Mouse (Mus musculus) c-Kit-negative CD71-positive TER-119-positive erythroid progenitor cells, embryonic 14.5 days (primary cell): ENCODE measurements around the gene Ntn5.
A peak's percentile ranks its signal among the peaks of the same experiment; 100 is the strongest.

Experiments
- DNase-seq: peaks from one replicate; pipeline ENCODE4 v3.0.0-alpha.2; 2013; ENCODE audit warnings: low read depth, low spot score

Ntn5 gene

GRCm38 (mm10) chr7:45712022-45712757, 28.4 kb downstream of the Ntn5 start:
- no peak for DNase-seq

DNA sequence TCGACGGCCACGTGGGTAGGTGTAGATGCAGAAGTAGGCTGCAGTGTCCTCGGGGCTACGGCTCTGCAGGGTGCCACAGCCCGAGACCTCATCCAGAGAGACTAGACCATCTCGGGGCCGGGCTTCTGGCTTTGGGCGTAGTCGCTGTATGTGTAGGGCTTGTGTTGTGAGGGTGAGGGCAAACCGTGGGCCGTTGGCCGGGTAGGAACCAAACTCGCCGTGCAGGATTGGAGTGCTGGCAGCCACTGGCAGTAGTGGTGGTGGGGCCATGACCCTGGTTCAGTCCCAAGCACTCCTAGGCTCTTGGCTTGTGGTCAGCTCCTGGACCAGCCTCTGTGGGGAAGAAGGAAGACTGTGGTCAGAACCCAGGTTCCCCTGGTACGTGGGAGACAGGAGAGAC, 29.6 kb downstream of the Ntn5 start:
- DNase-seq, result no peak

DNA sequence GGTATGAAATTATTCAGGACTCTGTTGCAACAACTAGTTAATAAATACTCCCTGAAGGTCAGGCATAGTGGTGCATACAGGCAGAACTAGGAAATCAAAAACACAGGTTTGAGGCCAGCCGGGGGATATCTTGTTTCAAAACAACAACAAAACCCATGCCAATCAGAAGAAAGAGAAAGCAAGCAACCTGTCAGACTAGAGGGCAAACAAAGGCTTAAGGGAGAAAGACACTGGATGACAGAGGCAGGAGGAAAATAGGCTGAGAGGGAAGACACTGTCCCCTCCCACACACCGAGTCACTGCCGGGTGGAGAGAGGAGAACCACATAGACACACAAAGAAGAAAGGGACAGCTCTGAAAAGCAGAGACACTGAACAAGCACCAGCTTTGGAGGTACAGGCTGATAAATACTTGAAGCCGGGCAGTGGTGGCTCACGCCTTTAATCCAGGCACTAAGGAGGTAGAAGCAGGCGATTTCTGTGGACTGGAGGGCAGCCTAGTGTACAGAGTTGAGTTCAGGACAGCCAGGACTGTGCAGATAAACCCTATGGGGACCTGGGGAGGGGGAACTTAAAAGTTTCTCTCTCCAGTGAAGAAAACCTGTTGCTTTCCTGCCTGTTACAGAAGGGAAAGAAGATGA, 30.2 kb downstream of the Ntn5 start:
- no peak for DNase-seq

DNA sequence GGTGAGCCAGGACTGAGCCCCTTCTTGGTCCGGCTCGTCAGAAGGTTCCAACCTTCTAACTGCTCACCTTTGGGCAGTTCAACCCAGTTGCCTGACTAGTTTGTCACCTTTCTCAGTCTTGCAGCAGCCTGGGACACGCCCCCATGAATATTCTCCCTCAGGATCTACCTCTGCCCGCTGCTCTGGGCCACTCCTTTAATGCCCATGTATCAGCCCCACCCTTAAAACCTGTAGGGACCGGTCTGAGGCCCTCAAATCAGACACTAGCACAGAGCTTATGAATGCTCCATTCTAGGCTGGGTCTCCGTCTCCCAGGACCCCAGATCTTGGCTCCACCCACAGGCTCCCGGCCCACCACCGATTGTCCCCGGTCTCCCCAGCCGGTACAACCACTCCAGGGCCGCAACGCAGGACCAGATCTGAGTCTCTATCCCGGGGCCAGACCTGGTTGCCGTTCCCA, 30.8 kb downstream of the Ntn5 start:
- DNase-seq, result peak; percentile 61

DNA sequence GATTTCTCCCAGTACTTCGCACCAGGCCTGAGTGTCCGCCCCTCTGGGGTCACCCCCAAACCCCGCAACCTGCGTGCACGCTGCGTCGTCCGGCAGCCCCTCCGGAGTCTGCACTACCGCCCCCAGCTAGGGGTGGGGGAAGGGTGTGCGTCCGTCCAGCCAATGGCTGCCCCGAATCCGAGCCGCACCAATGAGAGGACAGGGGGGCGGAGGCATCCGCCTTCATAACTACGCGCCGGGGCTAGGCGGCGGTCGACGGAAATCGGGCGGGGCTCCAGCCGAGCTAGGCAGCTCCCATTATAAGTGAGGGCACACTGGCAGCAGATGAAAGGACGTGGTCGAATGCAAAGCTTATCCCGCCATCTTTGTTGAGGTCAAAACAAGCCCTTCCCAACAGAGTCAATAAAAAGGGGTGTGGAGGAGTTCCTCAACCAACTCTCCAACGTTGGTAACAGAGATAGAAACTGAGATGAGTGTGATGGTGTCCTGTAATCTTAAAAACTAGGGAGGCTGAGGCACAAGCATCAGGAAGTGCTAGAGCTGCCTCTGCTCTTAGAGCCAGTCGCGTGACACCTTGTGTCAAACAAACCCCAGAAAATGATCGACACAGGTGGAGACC, 31.4 kb downstream of the Ntn5 start, which contains the start of gene Rpl18:
Rpl18 (plus strand) TSS at position 368 of the 619 bp plus-strand sequence.
- DNase-seq, result peak; percentile 85

GRCm38 (mm10) chr7:45715741-45716459, 32.1 kb downstream of the Ntn5 start:
- DNase-seq, result no peak

DNA sequence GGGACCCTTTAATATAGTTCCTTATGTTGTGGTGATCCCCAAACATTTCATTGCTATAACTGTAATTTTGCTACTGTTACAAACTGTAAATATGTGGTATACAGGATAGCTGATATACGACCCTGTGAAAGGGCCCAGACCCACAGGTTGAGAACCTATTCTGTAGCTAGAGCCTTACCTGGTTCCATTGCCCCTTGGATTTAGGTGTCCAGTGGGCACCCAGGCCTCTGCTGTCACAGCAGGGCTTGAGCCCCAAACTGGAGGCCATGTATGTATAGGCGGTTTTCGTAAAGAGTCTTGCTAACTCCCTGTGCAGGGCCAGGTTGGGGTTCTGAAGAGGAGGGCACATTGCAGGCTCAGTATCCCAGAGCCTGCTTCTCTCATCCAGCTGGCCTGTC, 32.6 kb downstream of the Ntn5 start:
- no peak for DNase-seq

- DNase-seq, result no peak
Measured at GRCm38 (mm10) chr7:45716952-45717917, 33.4 kb downstream of the Ntn5 start.

DNA sequence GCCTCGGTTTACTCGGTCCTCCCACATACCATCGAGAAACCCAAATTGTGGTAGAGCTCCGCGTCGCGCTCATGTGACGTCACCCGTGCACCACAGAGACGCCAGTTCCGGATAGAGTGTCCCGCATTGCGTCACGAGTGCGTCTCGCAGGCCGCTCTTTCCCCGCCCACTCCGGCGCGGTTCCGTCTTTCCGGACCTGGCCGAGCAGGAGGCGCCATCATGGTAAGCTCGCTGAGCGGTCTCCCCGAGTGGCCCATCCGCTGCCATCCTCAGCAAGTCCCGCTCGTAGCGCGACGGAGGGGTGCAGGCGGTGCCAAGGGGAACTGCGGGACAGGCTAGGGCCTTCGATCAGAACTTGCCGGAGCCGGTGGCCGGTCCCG, 34.1 kb downstream of the Ntn5 start, which contains the start of gene Sphk2:
Sphk2 (minus strand) TSS at position 85 of the 380 bp plus-strand sequence.
- peak; percentile 97 for DNase-seq

DNA sequence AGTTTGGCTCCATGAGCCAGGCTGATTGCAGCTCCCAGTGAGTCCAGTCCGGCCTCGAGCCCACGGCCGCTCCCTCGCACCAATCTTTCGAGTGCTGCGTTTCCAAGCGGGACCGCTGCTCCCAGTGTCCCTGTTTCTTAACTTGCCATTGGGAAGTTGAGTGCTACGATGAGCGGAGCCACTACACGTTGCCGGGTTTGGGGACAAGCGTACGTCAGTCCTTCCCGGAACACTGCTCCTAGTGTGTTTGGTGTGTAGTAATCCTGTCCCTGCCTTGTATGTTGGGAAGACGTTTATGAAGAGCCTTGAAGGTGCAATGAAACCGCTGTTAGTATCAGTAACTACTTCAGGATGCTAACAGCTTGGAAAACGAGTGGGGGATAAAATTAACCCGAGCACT, 34.5 kb downstream of the Ntn5 start:
- DNase-seq, result no peak

DNA sequence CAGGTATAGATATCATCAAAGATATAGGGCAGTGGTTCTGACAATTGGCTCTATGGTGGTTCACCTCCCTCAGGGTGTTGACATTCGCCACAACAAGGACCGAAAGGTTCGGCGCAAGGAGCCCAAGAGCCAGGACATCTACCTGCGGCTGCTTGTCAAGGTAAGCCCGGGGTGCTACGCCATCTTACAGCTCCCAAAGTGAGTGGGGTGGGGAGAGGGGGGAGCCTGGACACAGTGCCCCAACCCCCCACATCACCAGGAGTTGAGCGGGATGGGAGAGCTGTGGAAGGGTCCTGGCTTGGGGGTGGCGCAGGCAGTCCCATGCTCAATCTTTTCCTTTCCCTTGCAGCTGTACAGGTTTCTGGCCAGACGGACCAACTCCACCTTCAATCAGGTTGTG, 35.4 kb downstream of the Ntn5 start:
- DNase-seq, result no peak

DNA sequence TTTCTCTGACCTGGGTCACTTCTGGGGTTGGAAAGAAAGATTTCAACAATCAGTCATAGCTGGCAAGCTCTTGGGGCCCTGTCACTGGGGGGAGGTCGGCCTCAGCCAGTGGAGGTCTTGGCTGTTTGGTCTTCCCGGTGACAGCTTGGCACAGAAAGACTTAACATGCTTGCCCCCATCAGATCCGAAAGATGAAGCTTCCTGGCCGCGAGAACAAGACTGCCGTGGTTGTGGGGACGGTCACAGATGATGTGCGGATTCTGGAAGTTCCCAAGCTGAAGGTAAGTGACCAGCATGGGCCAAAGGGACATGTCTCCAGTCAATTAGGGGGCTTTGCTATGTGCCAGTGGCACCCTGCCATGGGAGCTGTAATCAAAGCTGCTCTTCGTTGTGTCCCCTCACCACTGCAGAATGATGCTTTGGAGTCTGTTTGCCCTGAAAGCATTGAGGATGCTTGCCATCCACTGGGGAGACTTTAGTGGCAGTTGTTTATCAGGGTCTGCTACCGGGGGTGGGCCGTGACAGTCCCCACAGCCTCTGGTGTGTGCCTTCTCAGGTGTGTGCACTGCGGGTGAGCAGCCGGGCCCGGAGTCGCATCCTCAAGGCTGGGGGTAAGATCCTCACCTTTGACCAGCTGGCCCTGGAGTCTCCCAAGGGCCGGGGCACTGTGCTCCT, 36.1 kb downstream of the Ntn5 start:
- no peak for DNase-seq

DNA sequence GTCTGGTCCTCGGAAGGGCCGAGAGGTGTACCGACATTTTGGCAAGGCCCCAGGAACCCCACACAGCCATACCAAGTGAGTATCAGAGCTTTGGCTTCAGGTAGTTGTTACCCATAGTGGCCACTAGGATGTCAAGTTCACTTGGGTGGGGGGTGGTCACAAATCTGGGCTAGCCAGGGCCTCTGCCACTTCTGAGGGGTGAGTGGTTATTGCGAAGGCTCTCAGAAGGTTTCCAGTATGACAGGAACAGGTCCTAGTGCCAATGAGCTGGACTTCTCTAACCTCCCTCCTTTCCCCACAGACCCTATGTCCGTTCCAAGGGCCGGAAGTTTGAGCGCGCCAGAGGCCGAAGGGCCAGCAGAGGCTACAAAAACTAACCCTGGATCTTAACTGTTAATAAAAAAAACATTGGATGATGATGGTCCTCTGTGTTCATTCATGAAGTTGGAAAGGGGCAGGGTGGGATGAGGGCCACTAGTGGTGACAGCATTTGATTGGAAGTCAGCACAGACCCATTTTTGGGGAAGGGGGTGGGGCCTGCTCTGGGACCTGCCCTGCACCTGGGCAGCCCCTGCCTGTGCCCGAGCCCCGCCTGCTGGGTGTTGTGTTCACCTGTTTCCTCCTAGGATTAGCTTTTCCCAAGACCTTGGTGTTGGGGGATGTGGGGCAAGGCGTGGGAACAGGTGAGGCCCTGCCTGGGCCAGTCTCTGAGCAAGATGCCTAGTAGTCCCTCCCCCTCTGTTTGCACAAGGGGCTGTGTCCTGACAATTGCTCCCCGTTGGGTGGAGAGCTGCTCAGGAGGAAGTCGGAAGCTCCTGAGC, 36.8 kb downstream of the Ntn5 start, which contains the start of gene Fam83e:
Fam83e (plus strand) TSS at position 800 of the 821 bp plus-strand sequence.
- DNase-seq, result no peak

DNA sequence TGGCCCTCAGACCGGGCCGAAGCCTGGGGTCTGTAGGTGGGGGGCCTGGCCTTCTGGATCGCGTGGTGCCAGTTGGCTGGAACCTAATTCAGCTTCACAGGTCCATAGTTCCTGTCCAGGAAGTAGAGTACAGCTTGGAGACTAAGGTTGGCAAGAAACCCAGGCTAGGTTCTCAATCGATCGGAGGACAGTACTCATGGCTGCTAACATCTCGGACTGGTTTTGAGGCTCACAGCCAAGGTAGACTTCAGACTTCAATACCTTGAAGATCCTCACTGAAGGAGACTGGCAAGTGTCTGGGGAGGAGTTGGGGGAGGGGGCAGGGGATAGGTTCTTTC, 37.4 kb downstream of the Ntn5 start:
- no peak for DNase-seq

GRCm38 (mm10) chr7:45721642-45722347, 38.0 kb downstream of the Ntn5 start:
- DNase-seq, result no peak

DNA sequence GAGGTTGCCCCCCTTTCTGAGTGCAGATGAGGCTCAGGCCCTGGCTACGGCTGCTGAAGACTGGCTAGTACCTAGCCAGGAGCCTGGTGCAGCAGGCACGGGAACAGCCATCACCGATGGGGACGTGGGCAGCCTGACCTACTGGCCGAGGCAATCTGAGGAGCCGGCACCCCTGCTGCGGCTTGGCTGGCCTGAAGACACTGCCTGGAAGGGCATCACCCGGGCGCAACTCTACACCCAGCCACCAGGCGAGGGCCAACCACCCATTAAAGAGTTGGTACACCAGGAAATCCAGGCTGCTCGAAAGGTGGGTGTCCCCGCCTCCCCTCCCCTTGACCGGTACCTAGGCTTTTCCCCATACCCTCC, 38.5 kb downstream of the Ntn5 start:
- DNase-seq, result no peak

GRCm38 (mm10) chr7:45723301-45723700, 39.5 kb downstream of the Ntn5 start:
- no peak for DNase-seq

- no peak for DNase-seq
Measured at GRCm38 (mm10) chr7:45723781-45724180, 40.0 kb downstream of the Ntn5 start.

DNA sequence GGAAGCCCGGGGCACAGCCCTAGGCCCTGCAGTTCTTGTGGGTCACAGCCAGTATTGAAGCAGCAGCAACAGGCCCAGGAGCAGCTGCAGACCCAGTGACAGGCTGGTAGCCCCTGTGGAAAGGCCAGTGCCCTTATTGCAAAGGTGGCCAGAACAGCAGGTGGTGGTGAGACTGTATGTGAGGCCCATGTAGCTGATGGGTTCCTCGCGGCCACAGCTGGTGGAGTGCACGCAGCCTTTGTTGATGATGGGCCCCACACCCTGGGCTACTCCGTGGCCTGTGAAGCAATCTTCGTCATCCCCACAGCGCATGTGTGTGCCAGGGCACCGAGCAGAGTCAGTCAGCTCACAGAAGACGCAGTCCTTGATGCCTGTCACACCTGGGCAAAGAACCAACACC, 41.3 kb downstream of the Ntn5 start:
- no peak for DNase-seq
